Mouse (Mus musculus): Measurements from ENCODE around the gene Enpp6. TPM values are rescaled to one million over a fixed set of nuclear protein-coding genes. Genes with fewer than 3 reads are reported as not detected.

Gene Enpp6
- total RNA-seq, 2 experiments from 2014 or later = 28.9 to 29.2 TPM

GRCm38 (mm10) chr8:47058971-47059370 lies 72.3 kb downstream of the Enpp6 start:
- no peak for DNase-seq (ENCODE audit: low spot score in 2 of 2)

GRCm38 (mm10) chr8:47061105-47061720 lies 74.5 kb downstream of the Enpp6 start:
- DNase-seq (ENCODE audit: low spot score in 2 of 2) = no peak

GRCm38 (mm10) chr8:47067121-47067520 lies 80.4 kb downstream of the Enpp6 start:
- no peak for DNase-seq (ENCODE audit: low spot score in 2 of 2)

DNA sequence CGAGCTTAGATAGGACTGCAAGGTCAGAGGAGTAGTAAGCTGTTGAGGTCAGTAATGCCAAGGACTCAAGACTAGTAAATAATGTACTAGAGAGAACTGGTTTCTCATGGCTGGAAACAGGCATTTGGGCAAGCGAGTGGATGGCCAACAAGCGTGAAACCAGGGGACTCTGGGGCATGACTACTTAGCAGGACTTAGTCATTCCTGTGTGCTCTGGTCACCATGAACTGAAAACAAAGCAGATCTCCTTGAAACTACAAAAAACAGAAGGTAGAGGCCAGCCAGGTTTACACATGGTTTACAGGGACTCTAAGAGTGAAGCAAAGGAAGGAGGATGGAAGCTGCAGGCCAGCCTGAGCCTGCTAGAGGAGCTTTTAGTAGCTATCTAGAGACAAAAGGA lies 82.9 kb downstream of the Enpp6 start:
- no peak for DNase-seq (ENCODE audit: low spot score in 2 of 2)

- no peak for DNase-seq (ENCODE audit: low spot score in 2 of 2)
Observed at GRCm38 (mm10) chr8:47072001-47072400, 85.3 kb downstream of the Enpp6 start.

GRCm38 (mm10) chr8:47075941-47076555 lies 89.4 kb downstream of the Enpp6 start:
- no peak for DNase-seq (ENCODE audit: low spot score in 2 of 2)

DNA sequence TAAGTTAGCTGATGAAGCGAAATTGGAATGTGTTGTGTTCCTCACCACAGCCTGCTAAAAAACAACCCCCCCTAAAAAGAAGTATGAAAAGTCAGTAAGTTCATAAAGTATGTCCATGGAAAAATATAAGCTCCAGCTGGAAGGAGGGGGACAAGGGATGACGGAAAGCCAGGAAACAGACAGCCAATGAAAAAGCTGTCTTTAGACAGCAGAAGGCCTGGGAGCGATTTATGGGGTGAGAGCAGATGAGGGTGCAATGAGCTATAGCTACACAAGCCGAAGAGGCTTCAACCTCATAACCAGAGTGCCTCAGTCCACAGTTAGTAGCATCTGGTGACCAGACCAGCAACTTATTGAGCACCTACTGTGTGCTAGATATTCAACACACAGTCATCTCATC lies 93.3 kb downstream of the Enpp6 start:
- DNase-seq (ENCODE audit: low spot score in 2 of 2) = no peak

GRCm38 (mm10) chr8:47082201-47083027 lies 95.7 kb downstream of the Enpp6 start:
- DNase-seq (ENCODE audit: low spot score in 2 of 2) = peak; percentile 4 to 21

DNA sequence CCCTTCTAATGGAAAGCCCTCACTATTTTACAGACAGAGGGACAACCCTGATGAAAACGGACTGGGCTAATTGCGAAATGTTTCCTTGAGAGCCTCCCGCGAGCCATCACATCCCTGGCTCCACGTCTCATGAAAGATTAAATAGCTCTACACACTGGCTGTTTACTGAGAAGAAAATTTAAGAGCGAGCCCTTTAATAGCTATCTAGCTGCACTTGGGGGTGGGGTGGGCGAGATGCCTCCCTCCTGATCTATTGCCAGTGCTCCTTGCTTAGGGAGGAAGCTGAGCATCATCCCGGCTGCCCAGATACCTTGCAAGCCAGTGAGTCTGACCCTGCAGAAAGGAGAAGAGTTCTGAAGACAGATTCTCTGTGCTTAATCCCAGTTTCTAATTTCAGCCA lies 103.3 kb downstream of the Enpp6 start:
- DNase-seq (ENCODE audit: low spot score in 2 of 2) = no peak

GRCm38 (mm10) chr8:47105617-47106016 lies 118.9 kb downstream of the Enpp6 start:
- no peak for DNase-seq (ENCODE audit: low spot score in 2 of 2)

GRCm38 (mm10) chr8:47114133-47114796 lies 127.6 kb downstream of the Enpp6 start:
- DNase-seq (ENCODE audit: low spot score in 2 of 2) = no peak

GRCm38 (mm10) chr8:47117336-47117735 lies 130.6 kb downstream of the Enpp6 start:
- no peak for DNase-seq (ENCODE audit: low spot score in 2 of 2)

GRCm38 (mm10) chr8:47119895-47120294 lies 133.2 kb downstream of the Enpp6 start:
- no peak for DNase-seq (ENCODE audit: low spot score in 2 of 2)

DNA sequence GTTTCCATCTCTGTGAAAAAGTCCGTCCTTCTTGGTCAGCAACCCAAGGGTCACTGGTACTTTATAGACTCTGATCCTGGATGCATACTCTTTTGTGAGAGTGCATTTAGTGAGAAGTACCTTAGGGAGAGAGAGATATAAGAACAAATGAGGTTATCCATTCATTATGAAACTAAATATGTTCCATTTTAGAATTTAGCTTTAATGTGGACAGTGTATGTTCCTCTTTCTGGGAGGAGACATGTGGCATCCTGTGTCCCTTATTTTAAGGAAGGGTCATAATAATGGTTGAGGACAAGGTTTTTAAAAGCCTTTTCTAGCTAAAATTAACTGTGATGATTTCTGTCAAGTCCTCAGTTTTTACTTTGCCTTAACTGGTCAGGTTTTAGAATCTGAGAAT lies 142.2 kb downstream of the Enpp6 start:
- no peak for DNase-seq (ENCODE audit: low spot score in 2 of 2)

GRCm38 (mm10) chr8:47133381-47133780 lies 146.7 kb downstream of the Enpp6 start:
- DNase-seq (ENCODE audit: low spot score in 2 of 2) = no peak

DNA sequence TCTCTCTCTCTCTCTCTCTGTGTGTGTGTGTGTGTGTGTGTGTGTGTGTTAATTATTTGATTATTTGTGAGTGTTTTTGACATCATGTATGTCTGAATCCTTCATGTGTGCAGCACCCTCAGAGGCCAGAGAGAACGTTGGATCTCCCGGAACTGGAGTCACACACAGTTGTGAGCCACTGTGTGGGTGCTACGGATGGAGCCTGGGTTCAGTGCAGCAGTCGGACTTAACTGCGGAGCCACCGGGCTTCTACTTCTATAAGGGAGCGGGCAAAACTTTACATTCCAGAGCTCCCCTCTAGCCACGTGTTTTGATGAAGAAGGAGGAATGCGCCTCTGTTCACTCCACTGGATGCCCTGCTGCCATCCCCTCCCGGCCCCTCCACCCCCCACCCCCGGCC lies 148.0 kb downstream of the Enpp6 start:
- no peak for DNase-seq (ENCODE audit: low spot score in 2 of 2)

- DNase-seq (ENCODE audit: low spot score in 2 of 2) = no peak
Observed at GRCm38 (mm10) chr8:47135586-47135985, 148.9 kb downstream of the Enpp6 start.

DNA sequence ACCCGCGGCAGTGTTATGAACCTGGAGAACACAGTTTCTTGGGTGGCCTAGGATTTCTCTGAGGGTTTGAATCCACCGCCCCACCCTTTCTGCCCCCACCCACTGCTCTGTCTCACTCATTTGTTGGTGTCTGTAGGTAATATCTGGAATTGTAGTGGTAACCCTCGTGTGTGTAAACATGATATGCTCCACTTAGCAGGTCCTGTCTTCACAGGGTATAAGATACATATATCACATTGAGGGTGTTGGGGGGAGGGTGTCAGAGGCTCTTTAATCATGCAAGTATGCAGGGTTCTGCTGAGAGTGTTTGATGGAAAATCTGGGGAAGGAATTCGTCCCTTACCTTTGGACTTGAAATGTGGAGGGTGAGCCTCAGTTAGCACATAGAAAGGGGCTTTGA lies 149.4 kb downstream of the Enpp6 start:
- no peak for DNase-seq (ENCODE audit: low spot score in 2 of 2)

DNA sequence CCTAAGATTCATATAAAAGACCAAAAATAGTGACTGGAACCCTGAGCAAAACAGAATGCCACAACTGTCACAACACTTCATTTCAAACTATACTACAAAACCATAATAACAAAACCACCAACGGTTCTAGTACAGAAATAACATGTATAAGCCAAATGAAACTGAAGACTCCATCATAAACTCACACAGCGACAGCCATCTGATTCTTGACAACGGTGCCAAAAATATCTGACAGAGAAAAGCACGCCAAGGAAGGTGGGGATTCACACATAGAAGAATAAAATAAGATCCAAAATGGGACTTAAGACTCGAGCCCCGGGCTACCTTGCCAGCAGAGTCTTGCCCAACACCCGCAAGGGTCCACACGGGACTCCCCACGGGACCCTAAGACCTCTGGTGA lies 158.6 kb downstream of the Enpp6 start:
- no peak for DNase-seq (ENCODE audit: low spot score in 2 of 2)
